Mouse (Mus musculus) lung, postnatal 0 days (tissue): ENCODE data around the gene Cop1. TPM values are rescaled to one million over a fixed set of nuclear protein-coding genes. Genes with fewer than 3 reads are reported as not detected.

ENCODE experiments used
- ATAC-seq: fragments of 200-750 bp; cut with Nextera tagmentation; 2 replicates; pipeline ENCODE4 v1.8.0; 2017; ENCODE audit warnings: moderate library complexity
- DNase-seq: peaks from one replicate; pipeline ENCODE4 v3.0.0-alpha.2; 2016; ENCODE audit warnings: low spot score
- H3K27ac ChIP-seq: fragments of 300-500 bp; sonication (generic); 2 replicates; pipeline ENCODE4 v1.5.1; 2014; ENCODE audit warnings: antibody characterized with exemption, mild to moderate bottlenecking, low read length, mixed read lengths
- H3K27me3 ChIP-seq: fragments of 300-500 bp; sonication (generic); replicated peaks from 2 replicates; pipeline ENCODE4 v1.6.1; 2014; ENCODE audit warnings: low read length, mixed read lengths; ENCODE audit not compliant: insufficient read depth
- H3K36me3 ChIP-seq: fragments of 300-500 bp; sonication (generic); 2 replicates; pipeline ENCODE4 v1.6.1; 2014; ENCODE audit warnings: low read length, mixed read lengths; ENCODE audit not compliant: insufficient read depth
- H3K4me1 ChIP-seq: fragments of 300-500 bp; sonication (generic); 2 replicates; pipeline ENCODE4 v1.6.1; 2014; ENCODE audit warnings: antibody characterized with exemption, low read depth, low read length, mixed read lengths; ENCODE audit not compliant: insufficient read depth
- H3K4me2 ChIP-seq: fragments of 300-500 bp; sonication (generic); replicated peaks from 2 replicates; pipeline ENCODE4 v1.6.1; 2014; ENCODE audit warnings: low read depth, mild to moderate bottlenecking, low read length, moderate library complexity, mixed read lengths
- H3K4me3 ChIP-seq: fragments of 300-500 bp; sonication (generic); 2 replicates; pipeline ENCODE4 v1.5.1; 2014; ENCODE audit warnings: low read depth, low read length
- H3K9ac ChIP-seq: fragments of 300-500 bp; sonication (generic); replicated peaks from 2 replicates; pipeline ENCODE4 v1.6.1; 2014; ENCODE audit warnings: low read depth, mild to moderate bottlenecking
- H3K9me3 ChIP-seq: fragments of 300-500 bp; sonication (generic); 2 replicates; pipeline ENCODE4 v1.6.1; 2016; ENCODE audit warnings: low read length, mixed read lengths
- CTCF ChIP-seq: IDR thresholded peaks from 2 replicates; pipeline ENCODE4 v1.5.1; 2016; ENCODE audit warnings: antibody characterized with exemption, mild to moderate bottlenecking
- EP300 ChIP-seq: IDR thresholded peaks from 2 replicates; pipeline ENCODE4 v1.6.1; 2016; ENCODE audit warnings: antibody characterized with exemption, mild to moderate bottlenecking, control low read depth
- WGBS: fragments of 180-500 bp; shearing (Covaris S2); extraction: QIAGEN DNeasy Blood & Tissue Kit; methylation state at CpG from one replicate; pipeline ENCODE4 v1.1.7; 2014; 5-methylcytosine and 5-hydroxymethylcytosine counted together
- polyA plus RNA-seq: library from polyadenylated mRNA; unstranded; fragments of >200 nt; fragmentation: Nextera tagmentation; extraction: Ambion mirVana; gene quantifications from 2 replicates; pipeline ENCODE4 v1.2.1, GENCODE M21; 2015

The Cop1 gene
- polyA plus RNA-seq, 1 experiment from 2014 or later, result 49.1 TPM

DNA sequence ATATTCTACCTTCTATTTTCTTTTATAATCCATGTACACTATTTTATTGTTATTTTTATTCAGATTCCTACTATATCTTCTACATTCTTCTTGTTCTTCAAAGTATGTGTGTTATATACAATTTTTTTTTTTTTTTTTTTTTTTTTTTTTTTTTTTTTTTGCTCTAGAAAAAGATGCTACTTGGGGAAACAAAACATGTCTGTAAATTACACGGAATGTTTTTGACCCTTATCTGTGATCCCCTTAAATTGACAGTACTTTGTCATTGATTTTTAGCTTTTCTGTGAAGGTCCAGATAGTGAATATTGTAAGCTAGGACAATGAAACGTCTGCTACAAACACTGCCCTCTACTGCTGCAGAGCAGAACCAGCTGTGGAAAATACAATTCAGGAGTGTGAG lies 81.5 kb downstream of the Cop1 start:
- H3K4me3 ChIP-seq, result no peak overlapping the region
- no peaks in the 10 kb centered on the region for H3K9me3 ChIP-seq
- no peak overlapping the region for H3K27ac ChIP-seq
- H3K4me2 ChIP-seq, result no peak overlapping the region
- WGBS, result 62% methylated on average over 2 of the region's 2 CpGs
- no peak for ATAC-seq
- H3K4me1 ChIP-seq, result no peaks in the 10 kb centered on the region
- H3K36me3 ChIP-seq, result no peaks in the 10 kb centered on the region
- H3K9ac ChIP-seq, result no peak overlapping the region
- no peak for DNase-seq
- H3K27me3 ChIP-seq, result no peaks in the 10 kb centered on the region
- TF ChIP-seq CTCF (0 out of 2 replicates have a peak, but pooled peaks have one; percentile 10), EP300 (no peak)

DNA sequence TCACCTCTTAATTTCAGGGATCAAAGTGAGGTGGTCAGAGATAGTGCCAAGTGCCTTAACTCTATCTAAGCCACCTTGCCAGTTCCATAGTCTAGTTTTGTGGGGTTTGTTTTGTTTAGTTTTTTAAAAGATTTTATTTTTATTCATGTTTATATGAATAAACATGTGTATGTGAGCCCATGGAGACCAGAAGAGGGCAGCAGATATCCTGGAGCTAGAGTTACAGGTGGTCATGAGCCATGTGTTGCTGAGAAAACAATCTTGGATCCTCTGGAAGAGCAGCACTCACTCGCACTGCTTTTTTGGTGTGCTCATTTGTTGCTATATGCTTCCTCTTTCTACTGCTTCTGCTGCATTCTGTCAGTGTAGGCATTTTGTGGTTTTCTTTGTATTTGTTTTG lies 90.5 kb downstream of the Cop1 start:
- no peak overlapping the region for H3K4me2 ChIP-seq
- H3K27me3 ChIP-seq, result no peaks in the 10 kb centered on the region
- TF ChIP-seq EP300 (no peak), CTCF (peak; percentile 30)
- no peak for ATAC-seq
- no peak for DNase-seq
- WGBS, result 77% methylated on average over 1 of the region's 1 CpGs
- no peaks in the 10 kb centered on the region for H3K4me1 ChIP-seq
- no peak overlapping the region for H3K27ac ChIP-seq
- H3K4me3 ChIP-seq, result no peak overlapping the region
- H3K9me3 ChIP-seq, result no peaks in the 10 kb centered on the region
- H3K9ac ChIP-seq, result no peak overlapping the region
- H3K36me3 ChIP-seq, result no peaks in the 10 kb centered on the region; the same call in 1 of the 2 replicates

DNA sequence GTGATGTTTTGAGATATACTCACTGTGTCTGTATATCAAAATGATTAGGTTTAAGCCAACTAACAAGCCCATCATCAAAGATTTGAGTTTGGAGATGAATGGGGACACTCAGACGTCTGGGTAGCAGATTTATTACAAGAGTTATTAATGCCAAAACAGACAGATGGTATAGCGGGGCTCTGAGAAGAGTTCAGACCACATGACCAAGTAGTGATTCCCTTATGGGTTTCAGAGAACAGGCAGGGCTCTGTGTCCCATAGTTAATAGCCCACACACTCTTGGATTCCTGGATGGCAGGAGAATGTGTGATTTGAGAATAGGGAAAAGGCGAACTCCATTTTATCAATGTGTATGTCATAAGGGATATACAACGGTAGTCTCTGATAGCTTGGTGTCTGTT lies 98.9 kb downstream of the Cop1 start:
- DNase-seq (no peak), ATAC-seq (no peak)
- Histone ChIP-seq H3K4me2 (no peak overlapping the region), H3K9me3 (no peaks in the 10 kb centered on the region), H3K36me3 (peaks cover 11% of the 10 kb centered on the region; the same call in 1 of the 2 replicates), H3K27me3 (no peaks in the 10 kb centered on the region), H3K27ac (no peak overlapping the region), H3K4me3 (no peak overlapping the region), H3K4me1 (no peaks in the 10 kb centered on the region), H3K9ac (no peak overlapping the region)
- TF ChIP-seq CTCF (no peak), EP300 (no peak)
- WGBS, result 74% methylated on average over 4 of the region's 4 CpGs

DNA sequence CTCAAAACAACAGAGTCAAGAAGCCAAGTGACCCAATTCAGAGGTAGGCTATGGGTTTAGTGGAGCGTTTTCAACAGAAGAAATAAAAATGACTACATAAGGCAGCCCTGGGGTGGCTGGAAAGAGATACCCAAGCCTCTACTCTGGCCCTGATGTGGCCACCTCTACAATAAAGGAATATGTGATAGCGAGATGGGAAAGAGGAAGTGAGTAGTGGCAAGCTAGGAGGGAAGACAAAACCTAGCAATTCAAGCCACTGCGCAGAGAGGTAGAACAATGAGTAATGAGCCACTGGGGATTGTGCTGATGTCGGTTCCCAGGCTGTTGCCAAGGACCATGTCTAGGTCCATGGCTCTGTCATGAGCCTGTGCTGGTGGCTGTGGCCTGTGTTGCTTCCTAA lies 102.0 kb downstream of the Cop1 start:
- WGBS, result 94% methylated on average over 4 of the region's 4 CpGs
- TF ChIP-seq EP300, result no peak
- no peak for TF ChIP-seq CTCF
- no peak overlapping the region for H3K4me2 ChIP-seq

DNA sequence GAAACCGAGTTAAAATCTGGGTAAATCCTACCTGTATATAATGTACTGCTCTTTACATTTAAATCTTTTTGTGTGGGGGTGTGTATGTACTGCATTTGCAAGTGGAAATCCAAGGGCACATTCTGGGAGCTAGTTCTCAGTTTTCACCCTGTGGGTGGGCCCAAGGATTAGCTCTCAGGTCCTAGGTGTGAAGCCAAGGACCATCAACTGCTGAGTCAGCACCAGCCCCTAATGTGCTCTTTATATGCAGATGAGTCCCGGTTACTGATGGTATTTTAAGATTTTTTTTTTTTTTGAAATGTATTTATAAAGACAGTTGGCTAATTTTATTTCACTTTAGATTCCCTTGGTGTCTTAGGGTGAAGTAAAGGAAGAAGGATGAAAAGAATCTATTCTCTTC lies 110.2 kb downstream of the Cop1 start:
- ATAC-seq (no peak), DNase-seq (no peak)
- no peak for TF ChIP-seq EP300
- TF ChIP-seq CTCF, result no peak
- no peak overlapping the region for H3K4me2 ChIP-seq
- WGBS, result 65% methylated on average over 2 of the region's 2 CpGs
- no peaks in the 10 kb centered on the region for H3K9me3 ChIP-seq
- H3K36me3 ChIP-seq, result peaks cover 6% of the 10 kb centered on the region; the same call in 1 of the 2 replicates
- no peak overlapping the region for H3K4me3 ChIP-seq
- no peak overlapping the region for H3K27ac ChIP-seq
- H3K4me1 ChIP-seq, result no peaks in the 10 kb centered on the region
- H3K27me3 ChIP-seq, result no peaks in the 10 kb centered on the region
- no peak overlapping the region for H3K9ac ChIP-seq

More for the DNA sequence above, 102.0 kb downstream of the Cop1 start:
- Histone ChIP-seq H3K27ac (no peak overlapping the region), H3K9me3 (no peaks in the 10 kb centered on the region), H3K36me3 (peaks cover 14% of the 10 kb centered on the region; the same call in 1 of the 2 replicates), H3K4me1 (no peaks in the 10 kb centered on the region), H3K9ac (no peak overlapping the region), H3K27me3 (no peaks in the 10 kb centered on the region), H3K4me3 (no peak overlapping the region)
- DNase-seq (no peak), ATAC-seq (no peak)

DNA sequence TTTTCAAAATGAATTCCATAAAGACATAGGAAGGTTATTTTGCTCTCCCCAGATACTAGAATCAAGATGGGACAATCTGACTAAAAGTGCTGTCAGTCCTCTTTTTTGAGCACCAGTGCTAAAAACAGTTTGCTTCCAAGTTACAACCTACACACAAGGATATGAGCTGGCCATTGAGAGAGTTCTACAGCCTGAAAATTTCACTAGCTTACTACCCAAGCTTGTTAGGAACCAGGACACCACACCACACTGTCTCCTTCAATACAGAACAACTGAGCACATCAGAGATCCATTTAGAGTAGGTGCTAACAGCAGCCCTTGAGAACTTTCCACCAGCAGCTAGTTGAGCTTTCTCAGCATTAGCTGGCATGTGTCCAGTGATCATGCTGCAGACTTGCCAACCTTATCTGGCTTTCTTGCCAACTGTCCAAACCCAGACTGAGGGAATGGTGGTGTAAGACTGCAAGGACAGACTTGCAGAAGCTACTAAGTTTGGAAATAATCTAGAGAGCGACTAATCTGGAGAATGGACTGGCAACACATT lies 123.0 kb downstream of the Cop1 start:
- H3K27ac ChIP-seq, result no peak overlapping the region
- ATAC-seq, result no peak; the same call in 1 of the 2 replicates

More for the DNA sequence above, 123.0 kb downstream of the Cop1 start:
- no peak for TF ChIP-seq CTCF
- no peak for TF ChIP-seq EP300
- H3K27me3 ChIP-seq, result no peaks in the 10 kb centered on the region
- H3K4me3 ChIP-seq, result no peak overlapping the region
- no peaks in the 10 kb centered on the region for H3K4me1 ChIP-seq
- no peaks in the 10 kb centered on the region for H3K9me3 ChIP-seq
- no peak overlapping the region for H3K4me2 ChIP-seq
- WGBS, result 90% methylated on average over 1 of the region's 1 CpGs
- peaks cover 3% of the 10 kb centered on the region; the same call in 1 of the 2 replicates for H3K36me3 ChIP-seq
- peak; percentile 8 for DNase-seq
- H3K9ac ChIP-seq, result no peak overlapping the region
